Mouse (Mus musculus) gonadal fat pad, adult 2 months (tissue): ENCODE data around the gene Erlin1. TPM values are rescaled to one million over a fixed set of nuclear protein-coding genes. Genes with fewer than 3 reads are reported as not detected.
A peak's percentile ranks its signal among the peaks of the same experiment; 100 is the strongest.

Source experiments
- DNase-seq: peaks from one replicate; pipeline ENCODE4 v3.0.0-alpha.2; 2012; ENCODE audit warnings: low read depth
- polyA plus RNA-seq: library from polyadenylated mRNA; depleted of rRNA; stranded (reverse); fragments of >200 nt; gene quantifications from 2 replicates; pipeline ENCODE4 v1.2.3, GENCODE M21; 2012; rRNA removed

The Erlin1 gene
- 9.5 and 9.9 TPM in 2 replicates for polyA plus RNA-seq

DNA sequence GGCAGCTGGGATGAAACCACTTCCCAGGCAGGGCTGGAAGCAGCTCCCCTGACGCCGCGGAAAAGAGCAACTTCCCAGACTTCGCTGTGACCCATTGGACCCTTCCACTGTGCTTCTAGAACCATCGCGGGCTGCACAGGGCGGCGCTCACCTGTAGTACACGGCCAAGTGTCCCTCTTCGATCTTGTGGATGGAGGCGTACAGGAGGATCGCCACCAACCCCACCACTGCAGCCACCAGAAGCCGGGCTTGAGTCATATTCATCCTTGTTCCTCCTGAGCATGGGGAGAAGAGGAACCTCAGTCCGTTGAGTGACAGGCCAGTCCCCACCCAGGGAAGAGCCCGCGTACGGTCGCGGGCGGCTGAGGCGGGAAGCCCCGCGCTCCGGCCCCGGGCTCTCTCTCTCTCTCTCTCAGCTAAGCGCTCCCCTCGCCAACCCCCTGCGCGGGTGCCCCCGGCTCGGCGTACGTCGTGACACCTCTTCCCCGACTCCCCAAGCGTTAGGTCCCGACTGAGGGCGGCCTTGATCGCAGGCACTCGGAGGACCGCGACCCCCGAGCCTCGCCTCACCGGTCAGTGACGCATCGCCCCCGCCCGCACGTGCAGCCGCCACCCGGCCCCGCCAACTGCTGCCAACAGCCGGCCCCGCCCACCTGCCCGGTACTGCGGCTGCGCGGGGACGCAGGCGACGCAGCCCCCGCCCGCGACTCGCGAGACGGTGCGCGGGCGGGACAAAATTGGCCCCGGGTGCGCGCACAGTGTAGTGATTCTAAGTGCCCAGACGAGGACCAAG lies at the start of gene Erlin1:
TSS of gene Erlin1 (minus strand) at position 665 of the 793 bp plus-strand sequence.
- DNase-seq, result no peak

DNA sequence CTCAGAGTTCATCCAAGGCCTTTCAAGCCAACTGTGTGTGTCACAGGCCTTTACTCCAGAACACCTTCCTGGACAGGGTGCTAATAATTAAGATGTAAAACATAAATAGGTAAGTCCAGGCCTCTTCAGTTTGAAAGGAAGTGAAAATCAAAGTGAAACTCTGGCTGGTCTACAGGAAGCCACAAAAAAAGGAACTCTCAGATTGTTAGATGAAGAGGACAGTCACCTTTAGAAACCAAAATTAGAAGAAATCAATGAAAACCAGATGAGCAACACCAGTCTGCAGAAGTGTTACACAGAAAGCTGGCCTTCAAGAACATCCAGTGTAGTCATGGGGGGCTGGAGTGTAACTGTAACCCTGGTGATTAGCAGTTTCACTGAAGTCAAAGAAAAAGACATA lies 48.2 kb upstream of the Erlin1 start:
- DNase-seq, result no peak

DNA sequence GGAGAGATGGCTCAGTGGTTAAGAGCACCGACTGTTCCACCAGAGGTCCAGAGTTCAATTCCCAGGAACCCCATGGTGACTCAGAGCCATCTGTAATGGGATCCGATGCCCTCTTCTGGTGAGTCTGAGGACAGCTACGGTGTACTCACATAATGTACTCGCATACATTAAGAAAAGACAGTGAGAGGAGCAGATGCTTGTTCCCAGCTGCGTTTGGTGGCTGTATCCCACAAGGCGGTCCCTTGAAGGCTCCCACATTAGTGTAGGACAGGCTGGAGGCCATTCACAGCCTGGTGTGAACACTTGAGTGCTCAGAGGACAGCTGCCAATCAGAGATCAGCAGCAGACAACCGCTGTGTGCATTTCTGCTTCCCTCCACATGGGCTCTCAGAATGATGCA lies 42.1 kb upstream of the Erlin1 start:
- DNase-seq, result no peak

DNA sequence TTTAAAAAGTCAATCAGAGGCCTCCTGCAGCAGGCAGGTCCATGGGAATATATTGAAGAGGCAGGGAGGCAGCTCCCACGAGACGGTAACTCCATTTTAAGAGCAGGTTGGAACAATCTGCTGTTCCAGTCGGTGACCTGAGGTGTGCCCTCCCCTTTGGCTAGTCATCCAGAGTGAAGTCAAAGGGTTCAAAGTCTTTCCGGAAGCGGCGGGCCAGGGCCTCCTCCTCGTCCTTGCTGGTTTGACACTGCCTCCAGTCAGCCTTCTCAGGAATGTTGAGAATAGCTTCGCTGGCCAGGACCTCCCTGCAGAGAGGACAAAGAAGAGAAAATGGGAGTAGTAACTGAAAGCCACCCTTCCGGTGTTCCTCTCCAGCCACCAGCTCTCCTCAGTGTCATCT lies 40.8 kb upstream of the Erlin1 start:
- no peak for DNase-seq

DNA sequence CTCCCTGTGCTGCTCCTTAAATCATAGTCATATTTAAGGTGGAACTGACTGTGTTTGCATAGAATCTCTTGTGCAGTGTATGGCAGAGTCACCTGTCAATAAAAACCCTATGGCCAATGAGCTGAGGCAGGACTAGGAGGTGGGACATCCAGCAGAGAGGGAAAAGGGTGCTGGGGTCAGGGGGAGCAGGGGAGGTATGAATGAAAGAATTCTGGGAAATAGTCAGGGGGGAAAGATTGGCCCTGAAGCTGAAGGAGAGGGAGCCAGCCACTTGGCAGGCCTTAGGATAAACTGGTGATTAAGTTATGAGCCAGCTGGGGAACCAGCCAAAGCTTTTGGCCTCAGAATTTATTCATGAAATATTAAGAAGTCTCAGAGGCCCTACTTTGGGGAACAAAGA lies 39.4 kb upstream of the Erlin1 start:
- no peak for DNase-seq

DNA sequence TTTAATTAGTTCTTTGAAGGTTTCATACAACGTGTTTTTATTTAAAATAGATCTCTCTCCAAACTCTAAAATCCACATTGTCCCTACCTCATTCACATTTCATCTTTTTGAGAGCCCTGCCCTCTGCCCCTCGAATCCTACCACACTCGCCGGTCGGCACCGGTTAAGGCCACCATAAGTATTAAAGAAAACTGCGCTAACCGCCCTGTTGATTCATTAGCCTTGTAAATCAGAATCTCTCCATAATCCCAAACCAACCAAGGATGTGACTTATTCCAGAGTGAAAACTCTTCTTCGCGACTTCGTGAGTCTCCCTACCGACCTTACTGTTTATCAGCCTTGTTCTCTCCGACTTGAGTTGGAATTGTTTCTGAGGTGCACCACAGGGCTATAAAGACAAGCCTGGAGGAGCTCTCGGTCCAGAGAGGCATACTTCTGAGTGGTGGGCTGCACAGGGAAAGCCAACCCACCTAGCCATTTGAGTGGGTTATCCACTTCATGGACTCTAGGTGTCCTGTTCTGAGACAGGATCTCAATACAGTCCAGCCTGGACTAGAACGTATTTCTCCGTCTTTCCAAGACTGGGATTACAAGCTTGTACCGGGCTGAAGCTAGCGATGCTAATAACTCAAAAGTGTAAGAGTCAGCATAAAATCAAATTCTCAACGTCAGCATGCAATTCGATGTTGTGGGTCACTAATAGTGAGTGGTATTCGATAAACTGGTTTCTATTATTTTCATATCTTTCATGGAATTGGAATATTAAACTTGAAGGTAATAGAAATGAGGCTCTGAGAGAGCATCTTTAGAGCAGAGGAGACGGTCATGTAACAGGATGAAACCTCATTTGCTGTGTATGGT lies 38.3 kb upstream of the Erlin1 start:
- DNase-seq, result no peak

DNA sequence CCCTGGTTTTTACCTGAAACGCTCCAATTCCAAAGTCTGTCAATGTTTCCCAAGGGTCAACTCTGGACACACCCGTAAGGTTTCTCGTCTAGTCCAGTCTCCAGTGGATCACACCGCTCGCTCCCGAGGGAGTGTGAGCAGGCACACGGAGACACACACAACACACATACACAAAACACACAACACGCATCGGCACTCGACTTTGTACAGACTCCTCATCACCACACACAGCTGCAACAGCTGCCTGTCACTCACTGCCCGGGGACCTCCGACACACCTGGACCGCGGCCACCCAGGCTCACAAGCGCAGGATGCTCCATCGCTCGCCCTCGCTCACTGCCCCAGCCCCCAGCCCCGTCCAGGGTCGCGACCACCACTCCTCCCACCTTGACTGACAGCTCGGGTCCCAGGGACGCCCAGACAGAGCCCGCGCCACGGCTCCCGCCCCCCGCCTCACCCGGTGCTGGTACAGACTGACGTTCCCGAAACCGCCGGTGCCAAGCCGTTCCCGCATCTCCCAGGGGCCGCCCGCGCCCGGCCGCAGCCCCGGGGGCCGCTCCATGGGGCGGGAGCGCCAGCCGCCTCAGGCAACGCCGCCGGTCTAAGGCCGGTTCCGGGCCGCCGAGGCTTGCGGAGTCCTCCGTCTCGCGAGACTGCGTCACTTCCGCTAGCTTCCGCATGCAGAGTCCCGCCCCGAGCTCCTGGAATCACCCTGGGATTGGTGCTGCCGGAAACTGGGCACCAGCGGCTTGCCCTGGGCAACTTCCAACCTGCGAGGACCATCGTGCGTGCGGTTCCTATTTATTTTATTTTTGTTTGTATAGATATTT lies 37.5 kb upstream of the Erlin1 start, which contains the start of gene Chuk:
TSS of gene Chuk (minus strand) at position 650 of the 830 bp plus-strand sequence.
- peak; percentile 30 for DNase-seq

DNA sequence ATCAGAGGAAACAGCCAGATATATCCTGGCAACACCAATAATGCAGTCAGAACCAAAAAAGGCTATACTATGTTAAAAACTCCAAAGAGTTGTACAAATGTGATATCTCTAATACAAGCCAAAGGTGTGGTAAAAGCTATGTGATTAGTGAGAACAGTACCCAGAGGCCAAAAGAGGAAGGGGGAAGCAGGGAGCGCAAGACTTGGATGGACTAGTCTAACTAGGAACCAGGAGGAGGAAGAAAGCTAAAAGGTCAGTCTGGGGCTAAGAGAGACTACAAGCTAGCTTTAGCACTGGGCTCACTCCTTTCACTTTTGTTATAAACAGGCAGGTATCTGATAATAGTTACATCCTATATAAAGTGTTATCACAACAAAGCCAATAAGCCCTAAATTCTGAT lies 34.8 kb upstream of the Erlin1 start:
- no peak for DNase-seq

DNA sequence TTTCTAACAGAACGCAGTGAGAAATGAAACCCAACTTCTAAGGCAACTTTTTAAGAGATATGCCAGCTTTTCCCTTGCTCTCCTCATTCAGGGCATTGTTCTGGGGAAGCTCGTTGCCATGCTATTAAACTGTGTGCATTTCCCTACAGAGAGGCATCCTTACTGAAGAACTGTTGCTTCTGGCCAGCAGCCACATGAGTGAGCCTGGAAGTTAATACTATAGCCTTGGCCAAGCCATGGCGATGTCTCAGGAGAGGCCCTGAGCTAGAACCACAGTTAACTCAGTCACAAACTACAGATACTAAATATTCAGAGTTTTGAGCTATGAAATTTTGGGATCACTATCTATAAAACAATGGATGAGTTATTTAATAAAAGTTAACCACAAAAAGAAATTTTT lies 33.4 kb upstream of the Erlin1 start:
- no peak for DNase-seq

DNA sequence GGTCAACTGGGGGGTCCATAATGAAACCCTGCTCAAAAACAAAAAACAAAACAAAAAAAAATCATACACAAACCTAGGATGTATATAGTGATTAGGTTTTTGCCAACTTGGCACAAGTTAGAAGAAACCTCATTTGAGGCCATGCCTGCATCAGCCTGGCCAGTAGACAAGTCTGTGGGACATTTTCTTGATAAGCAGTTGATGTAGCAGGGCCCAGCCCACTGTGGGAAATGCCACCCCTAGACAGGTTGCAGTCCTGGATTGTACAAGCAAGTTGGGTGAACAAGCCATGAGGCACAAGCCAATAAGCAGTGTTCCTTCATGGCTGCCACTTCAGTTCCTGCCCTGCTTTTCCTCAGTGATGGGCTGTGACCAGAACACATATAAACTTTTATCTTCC lies 31.3 kb upstream of the Erlin1 start:
- DNase-seq, result no peak

DNA sequence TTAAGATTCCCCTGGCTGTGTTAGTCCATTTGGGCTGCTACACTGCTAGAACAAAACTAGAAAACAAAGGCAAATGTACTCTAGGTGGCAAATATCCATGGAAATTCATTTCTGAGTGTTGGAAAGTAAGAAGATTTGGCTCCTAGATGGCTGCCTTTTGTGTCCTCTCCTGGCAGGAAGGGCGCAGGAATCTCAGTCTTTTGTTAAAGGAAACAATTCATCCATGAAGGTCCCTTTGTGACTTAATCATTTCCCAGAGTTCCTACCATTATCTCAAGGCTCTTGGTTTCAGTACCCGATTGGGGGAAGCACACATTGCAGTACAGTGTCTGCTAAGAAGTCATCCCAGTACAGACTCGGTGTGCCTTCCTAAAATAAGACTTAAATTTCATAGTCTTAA lies 16.7 kb upstream of the Erlin1 start:
- no peak for DNase-seq

DNA sequence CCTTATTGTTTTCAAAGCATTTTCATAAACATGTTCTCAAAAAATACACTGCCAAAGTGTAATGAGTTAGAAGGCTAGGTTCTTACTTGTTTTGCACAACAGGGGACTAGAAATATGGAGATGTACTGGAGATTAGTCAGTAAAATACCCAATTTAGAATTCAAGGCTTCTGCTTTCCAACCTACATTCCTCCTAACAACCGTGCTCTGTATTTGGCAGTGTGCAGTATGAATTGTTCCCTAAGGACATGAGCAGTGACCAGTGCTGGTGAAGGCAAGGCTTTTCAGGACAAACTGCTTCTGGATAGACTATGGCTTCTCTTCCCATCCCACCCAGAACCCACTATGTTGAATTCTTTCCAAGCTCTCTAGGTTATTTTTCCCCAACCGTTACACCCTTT lies 11.3 kb upstream of the Erlin1 start:
- no peak for DNase-seq

DNA sequence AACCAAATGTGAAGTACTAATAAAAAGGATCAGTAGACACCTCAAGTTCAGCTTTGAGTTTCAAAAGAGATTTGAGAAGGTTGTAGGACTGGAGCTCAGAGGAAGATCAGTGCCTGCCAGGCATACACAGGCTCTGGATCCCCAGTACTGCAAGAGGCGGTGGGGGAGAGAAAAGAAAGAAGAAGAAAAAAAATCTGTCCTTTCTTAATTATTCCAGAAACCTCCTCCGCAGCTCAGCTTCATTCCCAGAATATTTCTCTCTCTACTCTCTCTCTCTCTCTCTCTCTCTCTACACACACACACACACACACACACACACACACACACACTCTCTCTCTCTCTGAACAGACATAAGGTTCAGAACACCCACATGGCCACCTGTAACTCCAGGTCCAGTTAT lies 10.4 kb upstream of the Erlin1 start:
- DNase-seq, result no peak

DNA sequence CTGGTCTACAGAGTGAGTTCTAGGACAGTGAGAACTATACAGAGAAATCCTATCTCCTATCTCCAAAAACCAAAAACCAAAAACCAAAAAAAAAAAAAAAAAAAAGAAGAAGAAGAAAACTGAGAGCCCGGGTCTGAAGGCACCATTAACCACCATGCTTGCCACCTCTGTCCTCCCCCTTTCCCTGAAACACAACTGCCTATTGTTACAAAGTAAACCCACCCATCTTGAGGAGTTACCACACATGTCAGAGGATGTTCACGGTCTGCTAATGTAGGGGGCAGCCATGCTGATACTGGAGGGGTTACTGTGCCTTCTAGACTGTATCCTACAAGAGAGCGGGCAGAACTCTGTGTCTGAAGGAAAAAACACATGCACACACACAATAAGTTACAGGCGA lies 7.4 kb upstream of the Erlin1 start:
- no peak for DNase-seq

DNA sequence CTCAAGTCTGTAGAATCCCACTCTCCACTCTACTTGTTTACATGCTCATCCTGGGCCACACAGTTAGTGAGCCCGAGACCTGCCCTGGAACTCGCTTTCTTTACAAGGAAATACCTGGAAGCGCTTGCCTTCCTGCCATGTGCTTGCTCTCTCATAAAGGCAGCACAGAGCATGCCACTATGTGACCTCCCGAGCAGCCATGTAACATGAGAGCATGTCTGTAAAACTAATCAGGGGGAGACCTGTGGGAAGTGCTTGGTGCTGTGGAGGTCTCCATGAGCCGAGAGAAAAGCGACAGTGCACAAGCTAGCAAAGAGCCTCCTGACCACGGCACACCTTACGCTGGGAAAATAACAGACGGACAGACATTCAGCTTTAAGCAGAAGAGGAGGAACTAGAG lies 6.9 kb upstream of the Erlin1 start:
- DNase-seq, result no peak

DNA sequence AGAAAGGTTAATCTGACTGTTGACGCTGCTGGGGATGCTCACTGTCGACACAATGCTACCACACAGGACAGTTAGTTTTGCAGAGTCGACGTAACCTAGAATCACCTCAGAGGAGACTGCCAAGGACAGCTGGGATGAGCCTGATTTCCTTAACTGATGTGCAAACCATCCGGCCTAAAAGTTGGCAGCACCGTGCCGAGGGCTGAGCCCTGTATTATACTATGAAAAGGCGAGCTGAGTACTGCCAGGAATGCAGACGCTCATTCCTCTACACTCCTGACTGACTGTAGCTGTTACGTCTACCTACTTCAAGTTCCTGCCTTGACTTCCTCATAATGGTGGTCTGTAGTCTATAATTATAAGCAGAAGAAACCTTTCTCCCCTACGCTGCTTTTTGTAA lies 5.4 kb upstream of the Erlin1 start:
- DNase-seq, result no peak

DNA sequence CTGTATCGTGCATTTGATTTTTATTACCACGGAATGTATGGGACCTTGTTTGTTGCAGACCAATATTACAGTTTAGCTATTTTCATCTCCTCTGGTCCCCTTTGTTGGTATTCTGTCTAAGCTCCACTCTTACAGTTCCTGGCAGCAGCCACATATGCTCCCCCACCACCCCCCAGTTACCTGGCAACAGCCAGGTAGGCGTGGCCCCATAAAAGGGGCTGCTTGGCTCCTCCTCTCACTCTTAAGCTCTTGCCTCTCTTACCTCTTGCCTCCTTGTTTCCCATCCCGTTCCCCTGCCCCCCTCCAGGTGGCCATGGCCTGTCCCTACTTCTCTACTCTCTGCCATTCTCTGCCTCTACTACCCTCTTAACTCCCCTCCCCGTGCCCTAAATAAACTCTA lies 1.6 kb upstream of the Erlin1 start:
- DNase-seq, result no peak

DNA sequence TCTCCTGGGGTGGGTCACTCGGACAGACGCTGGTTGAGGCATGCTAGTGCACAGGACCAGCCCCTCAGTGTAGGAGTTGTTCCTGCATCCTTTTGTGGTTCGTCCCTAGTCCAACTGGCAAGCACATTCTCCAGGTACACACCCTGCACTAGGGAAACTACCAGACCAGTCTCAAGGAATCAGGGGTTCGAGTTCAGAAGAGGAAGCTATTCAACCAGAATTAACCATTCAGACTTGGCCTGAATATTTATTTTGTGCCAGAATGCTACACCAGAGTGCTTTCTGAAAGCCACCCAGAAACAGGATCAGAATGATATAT lies 288 bp upstream of the Erlin1 start:
- DNase-seq, result no peak

DNA sequence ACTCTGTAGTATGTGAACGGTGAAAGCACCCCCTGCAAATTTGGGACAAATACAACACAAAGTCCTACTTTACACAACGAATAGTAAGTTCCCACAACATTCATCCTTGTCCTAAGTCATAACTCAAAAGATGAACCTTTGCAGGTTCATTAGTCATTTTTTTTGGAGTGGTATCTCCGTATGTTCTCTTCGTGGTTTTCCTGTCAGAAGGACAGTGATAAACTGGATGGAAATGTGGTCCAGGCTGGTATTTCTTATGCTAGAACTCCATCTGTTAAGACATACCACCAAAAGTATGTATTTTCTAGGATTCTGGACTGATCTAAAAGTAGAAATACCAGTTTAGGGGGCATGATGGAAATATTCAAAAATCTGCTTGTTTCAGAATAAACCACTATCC lies 1.4 kb downstream of the Erlin1 start:
- no peak for DNase-seq

DNA sequence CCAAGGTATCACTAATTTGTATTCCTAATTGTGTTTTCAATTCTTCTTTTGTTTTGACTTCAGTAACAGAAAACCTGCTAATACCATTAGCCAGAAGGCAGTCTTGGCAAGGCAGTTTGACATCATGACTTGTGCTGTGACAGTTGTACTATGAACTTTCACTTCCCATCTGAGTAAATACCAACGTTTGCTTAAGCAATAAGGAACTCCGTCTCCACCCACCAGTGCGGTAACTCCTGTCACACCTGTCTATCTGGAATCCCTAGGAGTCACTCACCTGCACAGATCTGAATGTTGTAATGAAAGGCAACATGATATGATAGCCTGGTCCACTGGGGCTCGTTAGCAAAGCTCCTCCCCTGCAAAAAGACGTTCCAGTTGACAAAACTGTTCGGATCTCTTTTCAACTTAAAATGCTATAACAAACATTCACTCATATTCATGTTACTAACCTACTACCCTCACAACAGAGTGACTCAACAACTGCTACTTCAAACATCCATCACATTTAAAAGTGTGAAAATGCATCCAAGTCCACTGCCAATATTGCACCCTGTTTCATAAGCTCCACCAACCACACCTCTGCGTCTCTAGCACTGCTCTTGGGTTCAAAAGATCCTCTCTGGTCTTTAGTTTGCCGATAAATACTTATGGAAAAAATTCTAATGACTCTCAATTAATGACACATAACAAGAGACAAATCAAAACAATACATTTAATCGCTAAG lies 2.1 kb downstream of the Erlin1 start:
- peak; percentile 86 for DNase-seq

DNA sequence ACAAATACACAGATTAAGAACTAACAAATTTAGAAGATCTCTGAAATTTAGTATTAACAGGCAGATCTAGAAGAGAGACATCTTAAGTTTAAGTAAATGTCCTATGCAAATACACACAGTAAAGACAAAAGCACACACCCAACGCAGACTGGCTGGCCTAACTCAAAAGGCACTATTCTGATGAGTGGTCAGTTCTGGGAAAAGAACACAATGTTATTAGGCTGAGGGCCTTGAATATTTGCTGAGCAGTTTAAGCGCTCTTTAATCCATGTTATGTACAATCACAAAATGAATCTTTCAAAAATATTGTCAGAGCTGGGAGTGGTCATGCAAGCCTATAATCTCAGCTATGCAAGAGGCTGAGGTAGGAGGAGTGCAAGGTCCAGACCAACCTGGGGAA lies 4.9 kb downstream of the Erlin1 start:
- DNase-seq, result no peak

DNA sequence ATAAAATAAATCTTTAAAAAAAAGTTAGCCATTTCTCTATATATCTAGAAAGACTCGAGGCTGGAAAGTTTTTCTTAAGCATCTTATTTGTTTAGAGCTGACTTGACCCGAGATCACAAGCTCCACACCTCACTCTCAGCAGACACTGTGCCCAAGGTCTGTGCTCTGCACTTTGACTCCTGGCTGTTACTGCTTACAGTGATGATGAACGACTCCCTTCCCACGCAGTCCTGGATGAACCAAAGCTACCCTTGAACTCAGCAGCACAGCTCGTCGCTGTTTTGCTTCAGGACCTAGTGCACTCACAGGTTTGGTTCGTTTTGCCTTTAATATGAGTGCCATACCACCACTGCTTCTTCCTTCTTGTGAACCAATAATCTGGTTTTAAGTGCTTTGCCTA lies 5.8 kb downstream of the Erlin1 start:
- no peak for DNase-seq
